Mouse (Mus musculus): ENCODE measurements around the gene Ankk1.

DNA sequence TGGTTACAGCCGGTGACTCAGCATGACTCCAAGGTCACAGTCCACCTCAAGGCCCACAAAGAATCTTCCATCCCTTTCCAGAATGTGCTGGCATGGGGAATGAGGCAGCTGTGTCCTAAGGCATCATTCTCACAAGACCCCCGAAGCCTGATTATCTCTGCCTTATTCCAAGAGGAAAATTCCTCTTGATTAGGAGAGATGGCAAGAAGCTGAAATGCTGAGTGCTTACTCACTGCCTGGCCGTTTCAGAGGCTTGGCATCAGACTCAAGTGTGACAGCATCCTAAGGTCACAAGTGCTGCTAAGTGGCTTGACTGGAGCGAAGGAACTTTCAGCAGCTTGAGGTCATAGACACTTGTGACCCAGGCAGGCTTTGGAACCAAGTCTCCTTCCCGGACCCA is 16.2 kb downstream of the Ankk1 start:
- TF ChIP-seq CTCF (IDR thresholded peaks at IDR 0.05; ENCODE audit: extremely low read depth, insufficient read depth, insufficient read length, insufficient replicate concordance) (no peak), POLR2A (IDR thresholded peaks at IDR 0.05; ENCODE audit: low read depth, low read length) (no peak)
